In the genomic region with DNA sequence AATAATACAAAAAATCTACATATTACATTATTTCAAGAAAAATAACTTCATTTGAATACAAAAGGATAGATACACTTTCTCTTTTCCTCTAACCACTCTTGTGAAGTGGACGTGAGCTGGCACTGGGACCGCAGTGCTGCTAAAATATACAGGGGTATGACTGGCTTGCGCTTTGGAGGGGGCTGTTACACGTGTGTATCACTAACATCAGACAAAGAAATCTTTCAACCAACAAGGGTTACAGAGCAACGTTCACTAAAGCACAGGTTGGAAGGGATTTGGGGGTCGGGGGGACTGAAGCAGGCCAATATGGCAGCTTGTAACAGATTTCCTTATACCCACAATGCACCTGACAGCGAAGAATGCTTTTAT, we compare ENCODE assay signal across 9 mouse cellular contexts.
DNase-seq lines count a peak whose midpoint lies in the region; ATAC-seq and TF ChIP-seq lines count a peak whose summit lies in the region.
"Had no signal": no experiment of that assay in that cellular context is flagged by ENCODE, and none has a peak within 500 bp of the region (broad histone marks: within the 10 kb centered on the region; RNA-seq: fewer than 3 reads in every experiment).

No protein-coding gene starts in this region.

- H3K36me3 ChIP-seq in kidney, postnatal 0 days (ENCODE audit: insufficient read depth, low read length), result no peaks in the 10 kb centered on the region
- H3K36me3 ChIP-seq in embryonic facial prominence, embryonic 14.5 days (ENCODE audit: control insufficient read depth, insufficient read depth, low read length), result no peaks in the 10 kb centered on the region
- H3K36me3 ChIP-seq in hindbrain, embryonic 14.5 days (replicated peaks; ENCODE audit: control insufficient read depth, insufficient read depth), result no peaks in the 10 kb centered on the region
- no peaks in the 10 kb centered on the region for H3K36me3 ChIP-seq in midbrain, embryonic 16.5 days (ENCODE audit: control insufficient read depth, insufficient read depth, low read length)

- H3K9ac ChIP-seq in kidney, postnatal 0 days (ENCODE audit: low read depth, low read length), result no peak overlapping the region
- H3K9ac ChIP-seq in embryonic facial prominence, embryonic 14.5 days (ENCODE audit: low read depth, low read length), result no peak overlapping the region
- peak overlapping the region; percentile 72 for H3K9ac ChIP-seq in hindbrain, embryonic 14.5 days
- H3K9ac ChIP-seq in midbrain, embryonic 16.5 days (ENCODE audit: low read depth, low read length), result no peak overlapping the region

- no peak overlapping the region for H3K4me3 ChIP-seq in kidney, postnatal 0 days (replicated peaks; ENCODE audit: low read depth, low read length)
- H3K4me3 ChIP-seq in embryonic facial prominence, embryonic 14.5 days (ENCODE audit: low read depth, low read length), result peak overlapping the region; percentile 42
- H3K4me3 ChIP-seq in hindbrain, embryonic 14.5 days (replicated peaks; ENCODE audit: low read length), result peak overlapping the region; percentile 41
- H3K4me3 ChIP-seq in midbrain, embryonic 16.5 days (ENCODE audit: low read depth, low read length), result no peak overlapping the region

- no peaks in the 10 kb centered on the region for H3K27me3 ChIP-seq in kidney, postnatal 0 days (ENCODE audit: insufficient read depth, low read length)
- H3K27me3 ChIP-seq in embryonic facial prominence, embryonic 14.5 days (replicated peaks; ENCODE audit: control insufficient read depth, insufficient read depth, low read length), result no peaks in the 10 kb centered on the region
- no peaks in the 10 kb centered on the region for H3K27me3 ChIP-seq in hindbrain, embryonic 14.5 days (ENCODE audit: control insufficient read depth, insufficient read depth, low read length)
- H3K27me3 ChIP-seq in midbrain, embryonic 16.5 days (ENCODE audit: control insufficient read depth, insufficient read depth, low read depth, low read length), result no peaks in the 10 kb centered on the region

- no peaks in the 10 kb centered on the region for H3K9me3 ChIP-seq in kidney, postnatal 0 days (replicated peaks; ENCODE audit: low read length)
- no peaks in the 10 kb centered on the region for H3K9me3 ChIP-seq in embryonic facial prominence, embryonic 14.5 days (ENCODE audit: control insufficient read depth, low read length)
- H3K9me3 ChIP-seq in hindbrain, embryonic 14.5 days (ENCODE audit: control insufficient read depth, low read length), result no peaks in the 10 kb centered on the region
- H3K9me3 ChIP-seq in midbrain, embryonic 16.5 days (replicated peaks; ENCODE audit: control insufficient read depth, low read length, poor library complexity, severe bottlenecking), result no peaks in the 10 kb centered on the region

- H3K4me1 ChIP-seq in kidney, postnatal 0 days (replicated peaks; ENCODE audit: insufficient read depth, low read length), result peaks cover 7% of the 10 kb centered on the region; the same call in 1 of the 2 replicates
- H3K4me1 ChIP-seq in embryonic facial prominence, embryonic 14.5 days (ENCODE audit: control insufficient read depth, insufficient read depth, low read length), result peaks cover 12% of the 10 kb centered on the region
- peaks cover 19% of the 10 kb centered on the region for H3K4me1 ChIP-seq in hindbrain, embryonic 14.5 days (replicated peaks; ENCODE audit: control insufficient read depth, insufficient read depth, low read length)
- peaks cover 16% of the 10 kb centered on the region for H3K4me1 ChIP-seq in midbrain, embryonic 16.5 days (ENCODE audit: control insufficient read depth, insufficient read depth, low read length)

- WGBS in kidney, postnatal 0 days, result 70% methylated on average over 7 of the region's 7 CpGs
- 52% methylated on average over 7 of the region's 7 CpGs for WGBS in embryonic facial prominence, embryonic 14.5 days
- WGBS in hindbrain, embryonic 14.5 days, result 60% methylated on average over 7 of the region's 7 CpGs
- 56% methylated on average over 7 of the region's 7 CpGs for WGBS in midbrain, embryonic 16.5 days

- DNase-seq in kidney, postnatal 0 days (ENCODE audit: low spot score), result no peak
- no peak for DNase-seq in kidney, postnatal 4 days
- DNase-seq in embryonic facial prominence, embryonic 14.5 days (ENCODE audit: low spot score), result no peak
- DNase-seq in hindbrain, embryonic 14.5 days (ENCODE audit: low spot score), result no peak
- DNase-seq in ovary, postnatal 36 days (ENCODE audit: low spot score), result no peak
- no peak for DNase-seq in adrenal gland, postnatal 14 days
- DNase-seq: spleen, adult 18-20 months had no signal

- ATAC-seq in kidney, postnatal 0 days (replicated peaks; ENCODE audit: low FRiP score, low read depth), result no peak
- ATAC-seq in embryonic facial prominence, embryonic 14.5 days (ENCODE audit: low read depth), result no peak; the same call in 1 of the 2 replicates
- ATAC-seq in hindbrain, embryonic 14.5 days (ENCODE audit: low FRiP score), result peak; percentile 10; the same call in 1 of the 2 replicates
- ATAC-seq in midbrain, embryonic 16.5 days, result peak; percentile 20; the same call in 1 of the 2 replicates

- peak overlapping the region; percentile 77 for H3K4me2 ChIP-seq in kidney, postnatal 0 days (ENCODE audit: low read length)
- peak overlapping the region; percentile 88 for H3K4me2 ChIP-seq in embryonic facial prominence, embryonic 14.5 days (ENCODE audit: low read depth, low read length)
- H3K4me2 ChIP-seq in hindbrain, embryonic 14.5 days (replicated peaks), result peak overlapping the region; percentile 85
- H3K4me2 ChIP-seq in midbrain, embryonic 16.5 days (ENCODE audit: low read length), result peak overlapping the region; percentile 77

- H3K27ac ChIP-seq in kidney, postnatal 0 days, result no peak overlapping the region
- no peak overlapping the region for H3K27ac ChIP-seq in embryonic facial prominence, embryonic 14.5 days (replicated peaks; ENCODE audit: low read depth, low read length)
- H3K27ac ChIP-seq in hindbrain, embryonic 14.5 days, result peak overlapping the region; percentile 92
- H3K27ac ChIP-seq in midbrain, embryonic 16.5 days (ENCODE audit: low read length), result peak overlapping the region; percentile 86
- H3K27ac ChIP-seq: macrophage had no signal

- no peak for TF ChIP-seq CTCF in kidney, postnatal 0 days (IDR thresholded peaks at IDR 0.05; ENCODE audit: low read depth)

Comparison
In these comparisons a context has a peak if more than half of its experiments do, and no peak if none do; other contexts are left out.
1. ATAC-seq: peak in hindbrain, embryonic 14.5 days (single experiment) and midbrain, embryonic 16.5 days (single experiment); none in kidney, postnatal 0 days (single experiment) and embryonic facial prominence, embryonic 14.5 days (single experiment).
2. H3K27ac ChIP-seq: peak in hindbrain, embryonic 14.5 days (single experiment) and midbrain, embryonic 16.5 days (single experiment); none in kidney, postnatal 0 days (single experiment) and embryonic facial prominence, embryonic 14.5 days (single experiment).
3. H3K4me3 ChIP-seq: peak in embryonic facial prominence, embryonic 14.5 days (single experiment) and hindbrain, embryonic 14.5 days (single experiment); none in kidney, postnatal 0 days (single experiment) and midbrain, embryonic 16.5 days (single experiment).
4. Peak in every context shown above with its lines, with median percentiles within 50 percentile points of each other: H3K4me2 ChIP-seq.